Mouse (Mus musculus): ENCODE results near the gene Nthl1.
"Not testable (repeated sequence)": the region's sequence is repeated elsewhere in the genome, so short reads cannot be mapped to it uniquely, and the experiment has no call there.

Nthl1 gene

DNA sequence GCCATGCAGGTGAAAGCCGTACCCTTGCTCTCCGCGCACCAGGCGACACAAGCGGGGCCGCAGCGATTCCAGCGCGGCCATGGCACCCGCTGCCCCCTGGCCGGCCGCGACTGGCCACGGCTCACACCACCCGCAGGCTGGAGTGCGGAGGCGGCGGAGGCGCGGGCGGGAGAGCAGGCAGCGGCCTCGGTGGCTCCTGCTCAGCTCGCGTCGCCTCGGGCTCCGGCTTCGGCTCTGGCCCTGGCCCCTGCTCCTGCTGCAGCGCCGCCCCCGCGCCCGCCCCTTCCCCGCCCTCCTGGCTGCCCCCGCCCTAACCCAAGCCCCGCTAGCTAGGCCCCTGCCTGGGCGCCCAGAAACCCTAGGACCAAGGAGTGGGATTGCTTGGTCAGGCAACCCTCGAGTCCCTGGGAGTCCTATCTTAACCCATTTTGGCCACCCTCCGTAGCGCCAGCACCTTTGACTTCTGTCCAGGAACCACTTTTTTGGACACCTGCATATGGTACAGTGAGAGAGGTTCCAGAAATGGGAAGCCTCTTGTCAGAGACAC lies 17.7 kb downstream of the Nthl1 start, which contains the start of gene Slc9a3r2:
TSS of gene Slc9a3r2 (minus strand) at position 258 of the 547 bp plus-strand sequence.
- in situ Hi-C loops (cut with MseI, MboI) = loop anchor here in 1 of 2 experiments (10.0 kb wide), 1 partner anchor 105 kb away; the partner anchor contains the start of gene Pkd1

GRCm38 (mm10) chr17:24650766-24651165 lies 18.3 kb downstream of the Nthl1 start:
- in situ Hi-C loops (cut with MseI, MboI) = loop anchor here in 1 of 2 experiments (10.0 kb wide), 1 partner anchor 106 kb away; the partner anchor contains the start of gene Pkd1

GRCm38 (mm10) chr17:24651835-24652234 lies 19.4 kb downstream of the Nthl1 start:
- in situ Hi-C loops (cut with MseI, MboI) = loop anchor here in 1 of 2 experiments (10.0 kb wide), 1 partner anchor 107 kb away; the partner anchor contains the start of gene Pkd1

DNA sequence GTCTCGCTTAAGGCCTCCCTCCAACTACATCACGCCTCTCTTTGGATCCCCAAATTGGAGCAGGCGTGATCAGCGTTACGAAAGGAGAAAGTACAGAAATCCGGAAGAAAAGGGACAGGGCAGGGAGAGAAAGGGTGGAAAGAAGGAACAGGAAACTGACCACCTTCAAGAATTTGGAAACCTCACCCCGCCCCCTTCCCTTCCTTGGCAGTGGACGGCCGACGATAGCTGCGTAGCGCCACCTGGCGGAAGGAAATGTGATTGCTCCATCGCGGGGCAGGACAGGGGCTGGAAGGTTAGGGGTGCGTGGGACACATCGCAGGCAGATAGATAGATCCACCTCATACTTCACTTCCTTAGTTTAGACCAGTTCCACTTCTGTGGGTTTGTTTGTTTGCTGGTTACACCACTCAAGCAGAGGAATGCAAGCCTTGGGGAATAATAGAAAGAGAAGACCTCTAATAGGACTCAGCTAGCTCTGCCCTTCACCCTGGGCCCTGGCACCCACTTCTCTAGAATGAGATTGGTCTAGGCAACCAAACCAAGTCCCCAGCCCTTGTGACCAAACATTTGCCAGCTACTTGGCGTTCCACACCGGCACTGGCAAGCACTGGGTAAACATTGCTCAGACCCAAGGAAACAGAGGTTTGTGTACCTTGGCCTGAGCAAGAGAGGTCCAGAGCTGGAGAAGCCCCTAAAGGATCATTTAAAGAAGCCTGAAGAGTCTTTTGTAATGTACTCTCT lies 21.7 kb downstream of the Nthl1 start:
- in situ Hi-C loops (cut with MseI, MboI) = loop anchor here in 1 of 2 experiments (10.0 kb wide), 1 partner anchor 109 kb away; the partner anchor contains the start of gene Pkd1

GRCm38 (mm10) chr17:24654969-24655368 lies 22.5 kb downstream of the Nthl1 start:
- in situ Hi-C loops (cut with MseI, MboI) = loop anchor here (5.0 to 10.0 kb wide), 2 partner anchors 108 to 110 kb away; partner anchors contain the start of gene Pkd1 (in 2 of the 2)

- in situ Hi-C loops (cut with MseI, MboI) = loop anchor here (5.0 to 10.0 kb wide), 2 partner anchors 111 to 113 kb away; partner anchors contain the start of gene Pkd1 (in 2 of the 2)
Measured at GRCm38 (mm10) chr17:24658017-24658758, 25.7 kb downstream of the Nthl1 start, which contains the start of gene Npw. Npw (minus strand) TSS chr17:24658457.

GRCm38 (mm10) chr17:24667011-24667410 lies 34.5 kb downstream of the Nthl1 start:
- in situ Hi-C loops (cut with MseI, MboI) = not testable (repeated sequence)

DNA sequence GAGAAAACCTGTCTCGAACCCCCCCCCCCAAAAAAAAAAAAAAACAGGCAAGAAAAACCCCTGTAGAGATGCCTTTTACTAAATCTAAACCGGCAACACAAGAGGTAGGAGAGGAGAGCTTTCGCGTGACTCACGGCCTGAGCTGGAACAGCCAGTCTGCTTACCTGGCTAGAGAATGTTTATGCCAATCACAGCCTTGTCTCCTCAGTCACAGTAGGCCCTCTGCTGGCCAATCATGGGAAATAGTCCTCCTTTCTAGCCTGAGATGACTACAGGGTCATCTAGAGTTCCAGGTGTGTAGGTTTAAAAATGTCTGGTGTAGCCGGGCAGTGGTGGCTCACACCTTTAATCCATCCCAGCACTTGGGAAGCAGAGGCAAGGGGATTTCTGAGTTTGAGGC lies 34.9 kb downstream of the Nthl1 start:
- in situ Hi-C loops (cut with MseI, MboI) = no loop called here

- in situ Hi-C loops (cut with MseI, MboI) = not testable (repeated sequence)
Measured at GRCm38 (mm10) chr17:24669214-24669544, 36.7 kb downstream of the Nthl1 start.

GRCm38 (mm10) chr17:24669545-24670245 lies 37.2 kb downstream of the Nthl1 start, which contains the start of gene Zfp598:
Zfp598 (plus strand) TSS chr17:24669687.
- in situ Hi-C loops (cut with MseI, MboI) = no loop called here

GRCm38 (mm10) chr17:24670246-24670844 lies 37.9 kb downstream of the Nthl1 start:
- in situ Hi-C loops (cut with MseI, MboI) = no loop called here

GRCm38 (mm10) chr17:24671346-24671745 lies 38.9 kb downstream of the Nthl1 start:
- in situ Hi-C loops (cut with MseI, MboI) = no loop called here

GRCm38 (mm10) chr17:24672141-24672540 lies 39.7 kb downstream of the Nthl1 start:
- in situ Hi-C loops (cut with MseI, MboI) = no loop called here

DNA sequence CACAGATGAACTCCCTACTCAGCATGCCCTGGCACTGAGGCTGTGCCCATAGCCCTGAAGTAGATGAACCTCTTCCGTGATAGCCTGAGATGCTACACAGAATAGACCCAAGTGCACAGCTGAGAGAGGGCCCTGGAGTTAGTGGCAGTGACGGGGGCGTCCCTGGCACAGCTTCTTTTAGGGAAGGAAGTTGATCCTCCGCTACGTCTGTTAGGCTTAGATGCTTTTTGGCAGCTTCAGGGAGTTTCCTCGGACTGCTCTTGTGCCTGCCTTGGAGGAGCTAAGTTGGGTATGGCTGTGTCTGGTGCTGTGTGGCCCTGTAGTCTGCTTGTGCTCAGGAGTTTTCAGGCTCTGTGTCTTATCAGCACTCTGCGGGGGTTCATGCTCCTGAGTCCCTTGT lies 41.8 kb downstream of the Nthl1 start:
- in situ Hi-C loops (cut with MseI, MboI) = no loop called here

DNA sequence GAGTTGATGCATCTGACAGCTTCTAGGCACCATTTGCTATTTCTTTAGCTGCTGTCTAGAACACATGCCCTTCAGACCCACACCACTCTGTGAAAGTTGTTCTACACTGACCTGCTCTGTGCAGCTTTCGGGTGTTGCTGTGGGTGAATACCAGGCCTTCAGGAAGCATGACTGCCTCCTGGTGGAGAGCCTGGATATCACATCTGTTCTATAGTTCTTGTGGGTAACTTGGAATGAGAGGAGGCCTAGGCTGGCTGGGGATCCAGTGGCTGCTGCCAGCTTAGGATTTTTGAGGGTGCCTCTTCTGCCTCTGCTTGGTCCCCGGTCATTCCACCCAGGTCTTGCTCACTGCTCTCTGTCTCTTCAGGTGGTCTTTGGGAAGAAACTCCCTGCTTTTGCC lies 43.7 kb downstream of the Nthl1 start:
- in situ Hi-C loops (cut with MseI, MboI) = no loop called here

DNA sequence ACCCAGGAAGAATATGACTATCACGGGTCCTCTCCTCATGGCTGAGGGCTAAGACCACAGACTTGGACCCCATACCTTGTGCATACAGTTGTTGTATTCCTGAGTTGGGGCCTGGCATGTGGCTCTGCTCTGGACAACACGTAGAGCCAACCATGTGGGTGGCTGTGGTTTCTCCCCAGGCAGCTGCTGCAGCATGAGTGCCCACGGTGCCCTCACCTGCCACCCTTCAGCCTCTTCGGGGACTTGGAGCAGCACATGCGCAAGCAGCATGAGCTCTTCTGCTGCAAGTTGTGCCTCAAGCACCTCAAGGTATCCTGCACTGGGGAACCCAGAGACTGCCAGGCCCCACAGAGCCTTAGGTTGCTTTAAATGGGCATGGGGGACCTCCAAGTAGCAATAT lies 44.4 kb downstream of the Nthl1 start:
- in situ Hi-C loops (cut with MseI, MboI) = no loop called here

- in situ Hi-C loops (cut with MseI, MboI) = no loop called here
Measured at GRCm38 (mm10) chr17:24677500-24678080, 45.1 kb downstream of the Nthl1 start.

DNA sequence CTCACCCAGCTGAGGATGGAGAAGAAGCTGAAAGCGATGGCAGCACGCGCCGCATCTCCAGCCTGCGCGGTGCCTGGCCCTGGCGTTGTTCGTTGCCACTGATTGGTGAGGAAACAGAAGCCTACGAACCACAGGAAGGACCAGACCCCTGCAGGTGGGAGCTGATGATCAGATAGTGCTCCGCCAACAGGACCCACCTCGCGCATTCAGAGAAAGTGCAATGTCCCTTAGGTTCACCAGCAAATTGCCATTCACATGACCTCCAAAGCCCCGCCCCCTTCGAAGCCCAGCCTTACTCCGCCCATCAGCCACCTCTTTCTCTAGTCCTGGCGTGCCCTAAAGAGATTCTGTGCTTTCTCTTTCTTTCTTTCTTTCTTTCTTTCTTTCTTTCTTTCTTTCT lies 54.0 kb downstream of the Nthl1 start:
- in situ Hi-C loops (cut with MseI, MboI) = no loop called here

DNA sequence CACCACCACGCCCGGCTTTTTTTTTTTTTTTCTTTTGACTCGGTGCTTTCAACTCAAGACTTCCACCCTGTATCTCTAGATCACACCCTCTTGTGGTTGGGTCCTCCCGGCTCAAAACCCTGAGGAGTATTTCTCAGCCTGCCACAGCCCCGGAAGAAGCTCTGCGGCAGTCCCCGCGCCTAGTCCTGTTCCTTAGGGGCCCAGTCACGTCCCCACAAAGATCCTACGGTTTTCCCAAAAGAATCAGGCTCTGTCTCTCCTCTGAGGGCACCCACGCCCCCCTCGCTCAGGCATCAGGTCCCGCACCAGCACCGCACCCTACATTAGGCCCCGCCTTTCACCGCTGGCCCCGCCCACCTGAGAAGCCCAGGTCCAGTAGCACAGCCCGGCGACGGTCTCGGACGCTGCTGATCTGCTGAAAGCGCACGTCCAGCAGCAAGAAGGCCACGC lies 54.7 kb downstream of the Nthl1 start:
- in situ Hi-C loops (cut with MseI, MboI) = no loop called here

- in situ Hi-C loops (cut with MseI, MboI) = no loop called here
Measured at GRCm38 (mm10) chr17:24687599-24687998, 55.1 kb downstream of the Nthl1 start.
